Mouse (Mus musculus): ENCODE results near the gene Atp6v1g2. TPM values are rescaled to one million over a fixed set of nuclear protein-coding genes. Genes with fewer than 3 reads are reported as not detected.

The Atp6v1g2 gene
- polyA plus RNA-seq (2015; fragmentation: Nextera tagmentation; extraction: Ambion mirVana) = 3.0 and 3.6 TPM in 2 replicates

GRCm38 (mm10) chr17:35233114-35233980, at the start of gene Atp6v1g2:
Gene Atp6v1g2, plus strand, starts transcription at chr17:35233660.
- peak; percentile 60 for DNase-seq (ENCODE audit: low spot score)
- Histone ChIP-seq H3K27me3 (ENCODE audit: control insufficient read depth, insufficient read depth, low read length) (no peaks in the 10 kb centered on the region), H3K4me2 (replicated peaks; ENCODE audit: low read depth) (peak within 1 kb of the TSS; percentile 91), H3K9ac (ENCODE audit: low read length) (peak within 1 kb of the TSS; percentile 86; the same call in 1 of the 2 replicates), H3K9me3 (ENCODE audit: control insufficient read depth, low read length) (no peaks in the 10 kb centered on the region), H3K27ac (replicated peaks) (peak within 1 kb of the TSS; percentile 97), H3K4me1 (replicated peaks; ENCODE audit: control insufficient read depth, insufficient read depth) (peaks cover 2% of the 10 kb centered on the region), H3K4me3 (ENCODE audit: low read depth, low read length) (peak within 1 kb of the TSS; percentile 56), H3K36me3 (ENCODE audit: control insufficient read depth, insufficient read depth, low read length) (peaks cover 4% of the 10 kb centered on the region)
- no peak for TF ChIP-seq EP300 (optimal IDR thresholded peaks at IDR 0.05)
- no peak for TF ChIP-seq CTCF (IDR thresholded peaks at IDR 0.05; ENCODE audit: low read depth)
- WGBS = 35% methylated on average over 18 of the region's 18 CpGs
- peak; percentile 17 for ATAC-seq (ENCODE audit: low FRiP score, low TSS enrichment)

GRCm38 (mm10) chr17:35185639-35186611, 47.5 kb upstream of the Atp6v1g2 start:
- Histone ChIP-seq H3K36me3 (ENCODE audit: control insufficient read depth, insufficient read depth, low read length) (no peaks in the 10 kb centered on the region), H3K9ac (ENCODE audit: low read length) (peak overlapping the region; percentile 52; the same call in 1 of the 2 replicates), H3K4me3 (ENCODE audit: low read depth, low read length) (peak overlapping the region; percentile 45), H3K27ac (replicated peaks) (peak overlapping the region; percentile 69), H3K4me1 (replicated peaks; ENCODE audit: control insufficient read depth, insufficient read depth) (no peaks in the 10 kb centered on the region), H3K4me2 (replicated peaks; ENCODE audit: low read depth) (peak overlapping the region; percentile 53), H3K9me3 (ENCODE audit: control insufficient read depth, low read length) (no peaks in the 10 kb centered on the region), H3K27me3 (ENCODE audit: control insufficient read depth, insufficient read depth, low read length) (no peaks in the 10 kb centered on the region)
- 2% methylated on average over 17 of the region's 18 CpGs for WGBS
- peak; percentile 82 for DNase-seq (ENCODE audit: low spot score)
- TF ChIP-seq EP300 (optimal IDR thresholded peaks at IDR 0.05) (no peak), CTCF (IDR thresholded peaks at IDR 0.05; ENCODE audit: low read depth) (no peak)
- ATAC-seq (ENCODE audit: low FRiP score, low TSS enrichment) = peak; percentile 58; the same call in 1 of the 2 replicates

- ATAC-seq (ENCODE audit: low FRiP score, low TSS enrichment) (peak; percentile 58; the same call in 1 of the 2 replicates), DNase-seq (ENCODE audit: low spot score) (no peak)
- no peaks in the 10 kb centered on the region for H3K27me3 ChIP-seq (ENCODE audit: control insufficient read depth, insufficient read depth, low read length)
- TF ChIP-seq EP300 (optimal IDR thresholded peaks at IDR 0.05) (no peak), CTCF (IDR thresholded peaks at IDR 0.05; ENCODE audit: low read depth) (no peak)
- no peak overlapping the region for H3K9ac ChIP-seq (ENCODE audit: low read length)
- H3K36me3 ChIP-seq (ENCODE audit: control insufficient read depth, insufficient read depth, low read length) = no peaks in the 10 kb centered on the region
- H3K27ac ChIP-seq (replicated peaks) = peak overlapping the region; percentile 69; the same call in 1 of the 2 replicates
- H3K4me1 ChIP-seq (replicated peaks; ENCODE audit: control insufficient read depth, insufficient read depth) = no peaks in the 10 kb centered on the region
- H3K4me2 ChIP-seq (replicated peaks; ENCODE audit: low read depth) = peak overlapping the region; percentile 53
- WGBS = 1% methylated on average over 4 of the region's 4 CpGs
- H3K9me3 ChIP-seq (ENCODE audit: control insufficient read depth, low read length) = no peaks in the 10 kb centered on the region
- peak overlapping the region; percentile 45 for H3K4me3 ChIP-seq (ENCODE audit: low read depth, low read length)
These were observed 46.8 kb upstream of the Atp6v1g2 start for GRCm38 (mm10) chr17:35186681-35187080.

- no peak overlapping the region for H3K9ac ChIP-seq (ENCODE audit: low read length)
- H3K36me3 ChIP-seq (ENCODE audit: control insufficient read depth, insufficient read depth, low read length) = no peaks in the 10 kb centered on the region
- no peak for TF ChIP-seq EP300 (optimal IDR thresholded peaks at IDR 0.05)
- DNase-seq (ENCODE audit: low spot score) = no peak
- H3K4me2 ChIP-seq (replicated peaks; ENCODE audit: low read depth) = no peak overlapping the region
- H3K27ac ChIP-seq (replicated peaks) = no peak overlapping the region
- H3K4me1 ChIP-seq (replicated peaks; ENCODE audit: control insufficient read depth, insufficient read depth) = no peaks in the 10 kb centered on the region
- H3K9me3 ChIP-seq (ENCODE audit: control insufficient read depth, low read length) = no peaks in the 10 kb centered on the region
- H3K27me3 ChIP-seq (ENCODE audit: control insufficient read depth, insufficient read depth, low read length) = no peaks in the 10 kb centered on the region
- H3K4me3 ChIP-seq (ENCODE audit: low read depth, low read length) = no peak overlapping the region
- ATAC-seq (ENCODE audit: low FRiP score, low TSS enrichment) = no peak
- WGBS = 67% methylated on average over 4 of the region's 4 CpGs
These were observed 46.1 kb upstream of the Atp6v1g2 start for GRCm38 (mm10) chr17:35187345-35187744.

GRCm38 (mm10) chr17:35187959-35188610, 45.4 kb upstream of the Atp6v1g2 start, which contains the start of gene Lst1:
Gene Lst1, minus strand, starts transcription at chr17:35188439.
- no peaks in the 10 kb centered on the region for H3K9me3 ChIP-seq (ENCODE audit: control insufficient read depth, low read length)
- no peak within 1 kb of the TSS for H3K4me3 ChIP-seq (ENCODE audit: low read depth, low read length)
- H3K27me3 ChIP-seq (ENCODE audit: control insufficient read depth, insufficient read depth, low read length) = no peaks in the 10 kb centered on the region
- WGBS = 49% methylated on average over 7 of the region's 7 CpGs
- no peak within 1 kb of the TSS for H3K4me2 ChIP-seq (replicated peaks; ENCODE audit: low read depth)
- DNase-seq (ENCODE audit: low spot score) (no peak), ATAC-seq (ENCODE audit: low FRiP score, low TSS enrichment) (0 out of 2 replicates have a peak, but pooled peaks have one; percentile 14)
- H3K36me3 ChIP-seq (ENCODE audit: control insufficient read depth, insufficient read depth, low read length) = no peaks in the 10 kb centered on the region
- H3K27ac ChIP-seq (replicated peaks) = no peak within 1 kb of the TSS
- TF ChIP-seq CTCF (IDR thresholded peaks at IDR 0.05; ENCODE audit: low read depth) = no peak
- no peak for TF ChIP-seq EP300 (optimal IDR thresholded peaks at IDR 0.05)
- no peak within 1 kb of the TSS for H3K9ac ChIP-seq (ENCODE audit: low read length)
- H3K4me1 ChIP-seq (replicated peaks; ENCODE audit: control insufficient read depth, insufficient read depth) = no peaks in the 10 kb centered on the region

Measured in stomach, postnatal 0 days (tissue).